Mouse (Mus musculus): ENCODE data around the gene Rsph3a. TPM values are rescaled to one million over a fixed set of nuclear protein-coding genes. Genes with fewer than 3 reads are reported as not detected.
"Not testable (repeated sequence)": the region's sequence is repeated elsewhere in the genome, so short reads cannot be mapped to it uniquely, and the experiment has no call there.

Rsph3a gene
- polyA plus RNA-seq, 1 experiment: 27.1 TPM

DNA sequence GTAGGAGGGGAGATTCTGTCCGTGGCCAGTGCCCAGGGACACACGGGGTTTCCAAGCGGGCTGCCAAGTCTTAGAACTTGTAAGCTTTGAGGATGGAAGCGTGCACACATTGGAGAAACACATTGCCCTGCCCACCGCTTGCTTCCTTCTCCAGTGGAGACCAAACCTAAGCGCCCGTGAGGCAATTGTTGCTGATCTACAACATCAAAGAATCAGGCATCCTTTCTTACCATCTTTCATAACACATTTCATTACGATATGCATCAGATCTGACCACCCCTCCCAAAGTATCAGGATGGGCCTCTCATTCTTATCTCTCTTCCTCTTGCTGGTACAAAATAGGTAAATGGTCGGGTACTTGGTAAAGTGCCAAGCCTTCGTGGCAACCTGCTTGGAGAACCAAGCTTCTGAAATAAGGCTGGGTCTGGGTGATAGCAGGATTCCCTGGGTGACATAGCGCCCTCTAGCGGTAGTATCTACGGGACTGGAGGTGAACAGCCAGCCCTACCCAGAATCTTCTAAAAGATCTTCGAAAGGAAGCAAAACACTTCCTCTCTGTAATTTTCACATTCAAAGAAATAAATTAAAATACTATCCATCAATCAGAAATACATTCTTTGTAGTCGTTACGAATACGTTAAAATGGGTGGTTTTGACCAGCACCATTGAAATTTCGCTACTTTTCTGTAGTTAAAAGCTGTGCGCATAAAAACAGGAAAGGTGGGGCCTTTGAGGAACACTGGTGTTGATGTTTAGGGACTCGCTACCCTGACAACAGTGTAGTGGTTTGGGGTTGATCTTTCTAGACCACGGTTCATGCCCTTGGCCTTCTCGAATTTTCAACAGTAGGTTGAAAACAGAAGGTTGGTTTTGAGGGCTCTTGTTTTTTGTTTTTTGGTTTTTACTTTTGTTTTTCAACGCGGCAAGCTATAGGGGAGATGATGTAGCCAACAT, 17.6 kb upstream of the Rsph3a start:
- H3K36me3 ChIP-seq (ENCODE audit: control insufficient read depth, insufficient read depth, low read length): peaks cover 30% of the 10 kb centered on the region
- 36% methylated on average over 24 of the region's 24 CpGs for WGBS
- peak overlapping the region; percentile 88 for H3K27ac ChIP-seq (ENCODE audit: insufficient read depth, low read length)
- DNase-seq (ENCODE audit: low read depth in 1 of 2, low spot score in 2 of 2): peak; percentile 89 to 90
- TF ChIP-seq POLR2A (IDR thresholded peaks at IDR 0.05; ENCODE audit: low read depth, low read length) (no peak), CTCF (IDR thresholded peaks at IDR 0.05; ENCODE audit: extremely low read depth, insufficient read depth, insufficient read length, insufficient replicate concordance) (peak; percentile 67; the same call in 1 of the 2 replicates)
- H3K4me3 ChIP-seq (ENCODE audit: extremely low read depth, insufficient read depth, insufficient read length): peak overlapping the region; percentile 52; the same call in 1 of the 2 replicates
- peaks cover 5% of the 10 kb centered on the region; the same call in 1 of the 2 replicates for H3K4me1 ChIP-seq (ENCODE audit: control insufficient read depth, insufficient read depth, insufficient read length)
- no peaks in the 10 kb centered on the region for H3K27me3 ChIP-seq (ENCODE audit: control insufficient read depth, insufficient read depth, low read length)

DNA sequence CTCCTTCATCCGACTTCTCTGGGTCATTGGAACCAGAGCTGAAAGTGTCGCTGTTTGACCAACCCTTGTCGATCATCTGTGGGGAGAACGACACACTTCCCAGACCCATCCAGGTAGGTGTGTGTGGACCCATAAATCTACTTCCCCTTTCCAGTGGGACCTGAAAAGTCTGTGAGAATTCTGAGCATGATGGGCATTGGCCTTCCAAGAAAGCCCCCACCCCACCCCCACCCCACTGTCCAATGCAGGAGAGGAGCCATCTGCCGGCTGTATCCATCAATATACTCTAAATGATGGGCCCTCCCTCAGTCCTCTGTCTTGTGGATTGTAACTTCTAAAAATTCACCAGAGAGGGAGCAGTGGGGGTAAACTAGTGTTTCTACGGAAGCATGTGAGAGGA, 16.8 kb upstream of the Rsph3a start:
- Histone ChIP-seq H3K27me3 (ENCODE audit: control insufficient read depth, insufficient read depth, low read length) (no peaks in the 10 kb centered on the region), H3K4me1 (ENCODE audit: control insufficient read depth, insufficient read depth, insufficient read length) (peaks cover 5% of the 10 kb centered on the region; the same call in 1 of the 2 replicates), H3K36me3 (ENCODE audit: control insufficient read depth, insufficient read depth, low read length) (peaks cover 30% of the 10 kb centered on the region), H3K27ac (ENCODE audit: insufficient read depth, low read length) (peak overlapping the region; percentile 48), H3K4me3 (ENCODE audit: extremely low read depth, insufficient read depth, insufficient read length) (no peak overlapping the region)
- no peak for DNase-seq (ENCODE audit: low read depth in 1 of 2, low spot score in 2 of 2)
- 90% methylated on average over 6 of the region's 6 CpGs for WGBS
- TF ChIP-seq POLR2A (IDR thresholded peaks at IDR 0.05; ENCODE audit: low read depth, low read length) (no peak), CTCF (IDR thresholded peaks at IDR 0.05; ENCODE audit: extremely low read depth, insufficient read depth, insufficient read length, insufficient replicate concordance) (no peak)

DNA sequence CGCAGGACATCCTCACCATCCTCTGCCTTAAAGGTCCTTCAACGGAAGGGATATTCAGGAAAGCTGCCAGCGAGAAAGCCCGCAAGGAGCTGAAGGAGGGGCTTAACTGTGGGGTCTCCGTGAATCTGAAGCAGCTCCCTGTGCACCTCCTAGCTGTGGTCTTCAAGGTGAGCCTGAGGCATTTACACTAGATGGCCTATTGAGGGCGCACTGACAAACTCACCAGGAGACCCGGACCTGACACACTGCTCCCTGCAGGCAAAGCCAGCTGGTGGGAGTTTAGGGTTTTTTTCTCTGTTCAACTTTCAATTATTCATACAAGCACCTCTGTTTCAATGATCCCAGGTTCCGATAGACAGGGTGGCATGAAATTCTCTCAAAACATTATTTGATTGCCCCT, 16.1 kb upstream of the Rsph3a start:
- H3K27ac ChIP-seq (ENCODE audit: insufficient read depth, low read length): no peak overlapping the region
- DNase-seq (ENCODE audit: low read depth in 1 of 2, low spot score in 2 of 2): no peak
- peaks cover 30% of the 10 kb centered on the region for H3K36me3 ChIP-seq (ENCODE audit: control insufficient read depth, insufficient read depth, low read length)
- H3K27me3 ChIP-seq (ENCODE audit: control insufficient read depth, insufficient read depth, low read length): no peaks in the 10 kb centered on the region
- H3K4me1 ChIP-seq (ENCODE audit: control insufficient read depth, insufficient read depth, insufficient read length): peaks cover 5% of the 10 kb centered on the region; the same call in 1 of the 2 replicates
- no peak overlapping the region for H3K4me3 ChIP-seq (ENCODE audit: extremely low read depth, insufficient read depth, insufficient read length)
- TF ChIP-seq POLR2A (IDR thresholded peaks at IDR 0.05; ENCODE audit: low read depth, low read length): no peak
- TF ChIP-seq CTCF (IDR thresholded peaks at IDR 0.05; ENCODE audit: extremely low read depth, insufficient read depth, insufficient read length, insufficient replicate concordance): no peak
- WGBS: 79% methylated on average over 8 of the region's 8 CpGs

DNA sequence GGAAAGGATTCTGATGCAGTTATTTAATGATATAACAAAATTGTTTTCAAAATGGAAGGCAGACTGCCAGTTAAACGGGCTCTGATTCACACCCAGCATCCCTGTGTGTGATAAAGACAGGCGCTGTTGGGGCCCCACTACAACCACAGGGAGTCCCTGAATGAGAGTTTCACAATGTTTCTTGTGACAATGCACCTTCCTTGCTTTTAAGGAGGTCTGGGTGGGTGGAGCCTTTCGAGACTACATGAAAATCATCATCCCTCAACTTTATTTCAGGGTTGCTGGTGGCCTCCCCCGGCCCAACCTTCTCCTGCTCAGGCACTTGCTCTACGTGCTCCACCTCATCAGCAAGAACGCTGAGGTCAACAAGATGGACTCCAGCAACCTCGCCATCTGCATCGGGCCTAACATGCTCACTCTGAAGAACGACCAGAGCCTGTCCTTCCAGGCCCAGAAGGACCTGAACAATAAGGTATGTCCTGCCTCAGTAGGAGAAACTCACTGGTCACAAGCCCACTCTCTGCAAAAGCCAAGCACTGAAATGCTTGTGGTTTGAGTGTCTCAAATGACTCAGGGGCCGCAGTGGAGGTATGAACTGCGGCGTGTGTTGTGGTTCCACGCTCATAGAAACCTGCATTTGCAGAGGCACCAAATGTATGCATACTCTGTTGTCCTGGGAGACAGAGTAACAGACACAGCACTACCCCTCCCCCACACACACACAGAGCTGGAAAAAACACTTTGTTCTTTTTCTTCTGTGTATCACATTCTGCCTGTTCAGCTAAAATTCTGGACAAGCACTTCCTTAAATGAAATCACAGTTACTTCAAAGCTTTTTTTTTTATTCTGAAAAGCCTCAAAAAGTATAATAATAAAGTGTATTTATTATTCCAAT, 14.1 kb upstream of the Rsph3a start:
- Histone ChIP-seq H3K4me1 (ENCODE audit: control insufficient read depth, insufficient read depth, insufficient read length) (peaks cover 3% of the 10 kb centered on the region; the same call in 1 of the 2 replicates), H3K27me3 (ENCODE audit: control insufficient read depth, insufficient read depth, low read length) (no peaks in the 10 kb centered on the region), H3K4me3 (ENCODE audit: extremely low read depth, insufficient read depth, insufficient read length) (no peak overlapping the region), H3K27ac (ENCODE audit: insufficient read depth, low read length) (peak overlapping the region; percentile 33), H3K36me3 (ENCODE audit: control insufficient read depth, insufficient read depth, low read length) (peaks cover 30% of the 10 kb centered on the region)
- DNase-seq (ENCODE audit: low read depth in 1 of 2, low spot score in 2 of 2): no peak
- 77% methylated on average over 13 of the region's 13 CpGs for WGBS
- TF ChIP-seq CTCF (IDR thresholded peaks at IDR 0.05; ENCODE audit: extremely low read depth, insufficient read depth, insufficient read length, insufficient replicate concordance) (no peak), POLR2A (IDR thresholded peaks at IDR 0.05; ENCODE audit: low read depth, low read length) (no peak)

DNA sequence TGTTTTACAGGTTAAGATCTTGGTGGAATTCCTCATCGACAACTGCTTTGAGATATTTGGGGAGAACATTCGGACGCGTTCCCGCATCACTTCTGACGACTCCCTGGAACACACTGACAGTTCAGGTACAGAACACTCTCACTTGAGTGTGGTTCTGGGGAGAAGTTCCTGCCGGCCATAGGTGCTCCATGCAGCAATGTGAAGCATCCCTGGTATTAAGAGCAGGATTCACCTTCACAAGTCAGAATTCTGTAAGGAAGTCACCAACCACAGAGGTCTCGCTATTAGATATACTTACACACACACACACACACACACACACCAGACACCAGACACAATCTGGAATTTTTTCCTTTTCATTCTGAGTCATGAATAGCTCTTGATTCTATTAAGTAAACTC, 13.3 kb upstream of the Rsph3a start:
- 92% methylated on average over 7 of the region's 8 CpGs for WGBS
- H3K4me1 ChIP-seq (ENCODE audit: control insufficient read depth, insufficient read depth, insufficient read length): not testable (repeated sequence)

DNA sequence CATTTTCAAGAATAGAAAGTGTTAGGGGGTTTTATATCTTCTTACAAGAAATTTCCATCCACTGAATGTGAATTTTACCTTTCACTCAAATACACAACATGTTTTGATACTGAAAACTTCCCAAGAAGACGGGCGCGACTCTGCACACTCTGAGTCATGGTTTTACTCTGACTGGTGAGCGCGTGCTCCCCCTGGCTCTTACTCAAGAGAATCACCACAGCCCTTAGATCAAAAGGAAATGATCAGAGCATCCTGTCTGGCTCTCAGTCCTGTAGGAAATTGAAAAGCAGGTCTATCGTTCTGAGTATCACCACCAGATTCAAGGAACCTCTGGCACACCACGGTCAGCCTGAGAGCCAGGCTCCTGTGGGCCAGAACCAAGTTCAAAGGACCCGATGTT, 5.8 kb upstream of the Rsph3a start:
- peak; percentile 48 to 58 for DNase-seq (ENCODE audit: low read depth in 1 of 2, low spot score in 2 of 2)
- H3K36me3 ChIP-seq (ENCODE audit: control insufficient read depth, insufficient read depth, low read length): no peaks in the 10 kb centered on the region
- H3K4me3 ChIP-seq (ENCODE audit: extremely low read depth, insufficient read depth, insufficient read length): no peak overlapping the region
- 0 out of 2 replicates have a peak, but pooled peaks cover 2% of the 10 kb centered on the region for H3K4me1 ChIP-seq (ENCODE audit: control insufficient read depth, insufficient read depth, insufficient read length)
- no peak overlapping the region for H3K27ac ChIP-seq (ENCODE audit: insufficient read depth, low read length)
- no peaks in the 10 kb centered on the region for H3K27me3 ChIP-seq (ENCODE audit: control insufficient read depth, insufficient read depth, low read length)
- no peak for TF ChIP-seq POLR2A (IDR thresholded peaks at IDR 0.05; ENCODE audit: low read depth, low read length)
- peak; percentile 58; the same call in 1 of the 2 replicates for TF ChIP-seq CTCF (IDR thresholded peaks at IDR 0.05; ENCODE audit: extremely low read depth, insufficient read depth, insufficient read length, insufficient replicate concordance)
- WGBS: 15% methylated on average over 8 of the region's 8 CpGs

More for the DNA sequence above, 13.3 kb upstream of the Rsph3a start:
- H3K36me3 ChIP-seq (ENCODE audit: control insufficient read depth, insufficient read depth, low read length): peaks cover 30% of the 10 kb centered on the region
- not testable (repeated sequence) for H3K27ac ChIP-seq (ENCODE audit: insufficient read depth, low read length); H3K4me3 ChIP-seq (ENCODE audit: extremely low read depth, insufficient read depth, insufficient read length); H3K27me3 ChIP-seq (ENCODE audit: control insufficient read depth, insufficient read depth, low read length); DNase-seq (ENCODE audit: low read depth in 1 of 2, low spot score in 2 of 2)

DNA sequence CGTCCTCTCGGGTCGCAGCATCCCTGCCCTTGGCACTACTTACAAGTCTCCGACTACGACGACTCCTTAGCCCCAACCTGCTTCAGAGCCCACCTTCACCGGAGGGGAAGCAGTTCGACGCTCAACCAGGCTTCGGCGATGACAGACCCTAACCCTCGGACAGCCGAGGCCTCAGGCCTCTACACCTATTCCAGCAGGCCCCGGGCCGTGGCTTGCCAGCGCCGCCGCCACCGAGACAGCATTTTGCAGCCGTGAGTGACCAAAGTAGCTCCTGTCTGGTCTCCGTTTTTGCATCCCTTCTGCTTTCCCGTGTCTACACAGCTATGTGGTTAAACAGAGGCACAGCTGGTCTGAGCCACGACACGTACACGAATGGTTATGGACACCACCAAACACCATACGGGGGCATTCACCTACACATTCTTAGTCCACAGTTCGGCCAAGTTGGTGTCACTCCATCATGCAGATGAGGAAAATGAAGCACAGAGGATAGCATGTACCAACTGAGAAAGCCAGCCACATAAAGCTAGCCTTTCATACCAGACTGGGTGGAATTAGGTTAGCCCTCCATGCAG, 726 bp downstream of the Rsph3a start:
- WGBS: 1% methylated on average over 19 of the region's 27 CpGs
- DNase-seq (ENCODE audit: low read depth in 1 of 2, low spot score in 2 of 2); H3K36me3 ChIP-seq (ENCODE audit: control insufficient read depth, insufficient read depth, low read length); H3K4me1 ChIP-seq (ENCODE audit: control insufficient read depth, insufficient read depth, insufficient read length); H3K27me3 ChIP-seq (ENCODE audit: control insufficient read depth, insufficient read depth, low read length): not testable (repeated sequence)
- Histone ChIP-seq H3K27ac (ENCODE audit: insufficient read depth, low read length) (peak overlapping the region; percentile 81), H3K4me3 (ENCODE audit: extremely low read depth, insufficient read depth, insufficient read length) (peak overlapping the region; percentile 76)

DNA sequence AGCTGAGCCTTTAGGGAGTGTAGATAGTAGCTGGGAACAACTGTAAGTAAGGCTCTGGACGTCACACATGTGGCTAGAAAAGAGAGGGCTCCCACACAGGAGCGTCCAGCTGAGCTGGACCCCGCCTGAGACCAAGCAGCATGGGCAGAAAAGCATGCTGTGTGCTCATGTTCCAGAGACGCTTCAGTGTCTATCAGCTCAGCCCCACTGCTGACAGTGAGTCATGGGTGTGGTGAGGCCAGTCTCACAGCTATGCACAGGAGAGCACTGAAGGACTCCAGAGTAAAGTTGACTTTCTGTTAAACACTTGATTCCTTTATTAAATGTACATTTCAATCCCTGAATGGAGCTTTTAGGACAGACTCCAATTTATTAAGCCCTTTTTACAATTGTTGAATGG, 5.9 kb downstream of the Rsph3a start:
- not testable (repeated sequence) for H3K4me1 ChIP-seq (ENCODE audit: control insufficient read depth, insufficient read depth, insufficient read length); DNase-seq (ENCODE audit: low read depth in 1 of 2, low spot score in 2 of 2); H3K27ac ChIP-seq (ENCODE audit: insufficient read depth, low read length); H3K27me3 ChIP-seq (ENCODE audit: control insufficient read depth, insufficient read depth, low read length); H3K4me3 ChIP-seq (ENCODE audit: extremely low read depth, insufficient read depth, insufficient read length); H3K36me3 ChIP-seq (ENCODE audit: control insufficient read depth, insufficient read depth, low read length)
- WGBS: no CpG with 5 or more reads among the region's 4 CpGs

DNA sequence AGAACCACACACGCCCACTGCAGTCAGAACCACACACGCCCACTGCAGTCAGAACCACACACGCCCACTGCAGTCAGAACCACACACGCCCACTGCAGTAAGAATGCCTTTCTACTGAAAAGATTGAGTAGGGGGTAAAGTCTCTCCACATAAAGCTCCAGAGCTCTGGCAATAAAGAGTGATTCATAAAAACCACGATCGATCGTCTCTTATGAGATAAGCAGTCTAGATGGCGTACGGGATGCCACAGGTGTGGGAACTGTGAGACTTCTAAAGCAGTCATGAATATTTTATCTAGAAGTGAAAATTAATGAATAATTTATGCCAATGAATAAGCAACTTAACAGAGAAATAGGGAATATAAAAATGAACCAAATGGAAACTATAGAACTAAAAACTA, 11.8 kb downstream of the Rsph3a start:
- not testable (repeated sequence) for H3K4me3 ChIP-seq (ENCODE audit: extremely low read depth, insufficient read depth, insufficient read length); H3K27me3 ChIP-seq (ENCODE audit: control insufficient read depth, insufficient read depth, low read length); H3K27ac ChIP-seq (ENCODE audit: insufficient read depth, low read length); H3K4me1 ChIP-seq (ENCODE audit: control insufficient read depth, insufficient read depth, insufficient read length); DNase-seq (ENCODE audit: low read depth in 1 of 2, low spot score in 2 of 2); H3K36me3 ChIP-seq (ENCODE audit: control insufficient read depth, insufficient read depth, low read length)
- 83% methylated on average over 9 of the region's 9 CpGs for WGBS

Data from spleen, adult 2 months (tissue).